Mouse (Mus musculus) heart, adult 8-10 months (tissue): Measurements from ENCODE around the gene Epb41l4b. TPM values are rescaled to one million over a fixed set of nuclear protein-coding genes. Genes with fewer than 3 reads are reported as not detected.

Experiments used
- DNase-seq: peaks from one replicate; pipeline ENCODE4 v3.0.0; 2022; ENCODE audit warnings: low spot score
- total RNA-seq, 4 experiments: library from RNA; stranded (reverse); gene quantifications; 2 replicates each; pipeline ENCODE4 v1.2.4; 2022

Gene Epb41l4b
- total RNA-seq: 1 to 10 TPM; 1.4 to 3.4 (median 2.6) TPM

- DNase-seq: peak; percentile 36
Measured at GRCm38 (mm10) chr4:57143026-57143937, at the start of gene Epb41l4b. Epb41l4b (minus strand) TSS chr4:57143437.

GRCm38 (mm10) chr4:57191543-57192283, 48.5 kb upstream of the Epb41l4b start:
- no peak for DNase-seq

GRCm38 (mm10) chr4:57189881-57190280, 46.6 kb upstream of the Epb41l4b start:
- DNase-seq: no peak

GRCm38 (mm10) chr4:57186035-57186434, 42.8 kb upstream of the Epb41l4b start:
- DNase-seq: no peak

GRCm38 (mm10) chr4:57185462-57185861, 42.2 kb upstream of the Epb41l4b start:
- DNase-seq: no peak

GRCm38 (mm10) chr4:57183493-57183892, 40.3 kb upstream of the Epb41l4b start:
- no peak for DNase-seq

- no peak for DNase-seq
Measured at GRCm38 (mm10) chr4:57181538-57181937, 38.3 kb upstream of the Epb41l4b start.

GRCm38 (mm10) chr4:57178881-57179280, 35.6 kb upstream of the Epb41l4b start:
- DNase-seq: no peak

GRCm38 (mm10) chr4:57175329-57175728, 32.1 kb upstream of the Epb41l4b start:
- no peak for DNase-seq

GRCm38 (mm10) chr4:57172861-57173260, 29.6 kb upstream of the Epb41l4b start:
- DNase-seq: no peak

- DNase-seq: peak; percentile 48
Measured at GRCm38 (mm10) chr4:57171817-57172216, 28.6 kb upstream of the Epb41l4b start.

GRCm38 (mm10) chr4:57168680-57169079, 25.4 kb upstream of the Epb41l4b start:
- DNase-seq: no peak

GRCm38 (mm10) chr4:57168277-57168676, 25.0 kb upstream of the Epb41l4b start:
- no peak for DNase-seq

GRCm38 (mm10) chr4:57166922-57167870, 24.0 kb upstream of the Epb41l4b start:
- DNase-seq: no peak

GRCm38 (mm10) chr4:57165654-57166053, 22.4 kb upstream of the Epb41l4b start:
- no peak for DNase-seq

- no peak for DNase-seq
Measured at GRCm38 (mm10) chr4:57164578-57165210, 21.5 kb upstream of the Epb41l4b start.

GRCm38 (mm10) chr4:57162789-57163722, 19.8 kb upstream of the Epb41l4b start:
- no peak for DNase-seq

- no peak for DNase-seq
Measured at GRCm38 (mm10) chr4:57160571-57160970, 17.3 kb upstream of the Epb41l4b start.

GRCm38 (mm10) chr4:57156549-57157169, 13.4 kb upstream of the Epb41l4b start:
- DNase-seq: no peak
